Mouse (Mus musculus): ENCODE measurements around the gene Pou2f2. TPM values are rescaled to one million over a fixed set of nuclear protein-coding genes. Genes with fewer than 3 reads are reported as not detected.
"Not testable (repeated sequence)": the region's sequence is repeated elsewhere in the genome, so short reads cannot be mapped to it uniquely, and the experiment has no call there.

The Pou2f2 gene
- polyA plus RNA-seq, 1 experiment from 2014 or later: 4.1 TPM

DNA sequence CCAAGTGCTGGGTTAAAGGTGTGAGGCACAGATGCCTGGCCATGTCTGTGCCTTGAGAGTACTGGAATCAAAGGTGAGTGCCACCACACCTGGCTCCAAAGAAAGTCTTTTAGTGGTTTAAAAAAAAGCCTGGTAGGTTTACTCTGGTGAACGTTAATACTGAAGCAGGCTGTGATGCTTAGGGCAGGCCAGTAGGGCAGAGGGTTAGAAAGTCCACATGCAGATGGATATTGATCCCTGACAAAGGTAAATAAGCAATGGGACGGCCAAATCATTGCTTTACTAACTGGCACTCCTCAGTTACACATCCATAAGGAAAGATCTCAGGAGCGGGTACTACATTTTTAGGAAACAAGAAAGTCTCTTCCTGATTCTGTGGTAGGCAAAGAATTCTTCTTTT, 126.9 kb downstream of the Pou2f2 start:
- no peak overlapping the region for H3K27ac ChIP-seq
- 87% methylated on average over 3 of the region's 3 CpGs for WGBS
- DNase-seq (ENCODE audit: low spot score): no peak
- H3K36me3 ChIP-seq: peaks cover 89% of the 10 kb centered on the region
- H3K27me3 ChIP-seq (ENCODE audit: low read depth, poor library complexity, severe bottlenecking): no peaks in the 10 kb centered on the region
- no peak overlapping the region for H3K4me3 ChIP-seq
- H3K9me3 ChIP-seq (replicated peaks): no peaks in the 10 kb centered on the region
- no peaks in the 10 kb centered on the region for H3K4me1 ChIP-seq

DNA sequence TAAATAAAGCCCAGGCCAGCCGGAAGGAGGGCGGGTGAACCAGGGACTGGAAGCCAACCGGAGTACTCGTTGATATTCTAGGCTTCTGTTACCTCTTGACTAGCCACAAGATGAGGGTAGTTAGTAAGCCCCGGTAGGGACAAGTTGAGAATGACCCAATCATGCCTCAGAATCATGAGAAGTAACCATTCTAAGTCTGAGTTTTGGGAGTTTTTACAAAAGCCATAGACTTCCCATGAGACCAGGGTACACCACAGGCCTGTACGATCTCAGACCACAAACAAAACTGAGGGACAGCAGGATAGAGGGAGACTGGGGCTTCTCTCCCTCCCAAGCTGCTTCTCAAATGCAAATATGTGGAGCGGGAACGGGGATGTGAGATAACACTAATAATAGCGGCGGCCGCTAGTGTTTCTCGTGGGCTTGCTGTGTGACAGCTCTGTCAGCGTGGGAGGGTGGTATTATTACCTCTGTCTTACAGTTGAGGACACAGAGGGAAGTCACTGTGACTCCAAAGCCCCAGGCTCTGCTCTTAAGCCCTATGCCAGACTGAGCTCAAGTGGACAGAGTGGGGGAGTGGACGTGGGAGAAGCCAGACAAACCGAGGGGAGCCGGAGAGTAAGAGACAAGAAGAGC, 130.1 kb downstream of the Pou2f2 start:
- H3K36me3 ChIP-seq: peaks cover 86% of the 10 kb centered on the region
- 90% methylated on average over 16 of the region's 16 CpGs for WGBS

DNA sequence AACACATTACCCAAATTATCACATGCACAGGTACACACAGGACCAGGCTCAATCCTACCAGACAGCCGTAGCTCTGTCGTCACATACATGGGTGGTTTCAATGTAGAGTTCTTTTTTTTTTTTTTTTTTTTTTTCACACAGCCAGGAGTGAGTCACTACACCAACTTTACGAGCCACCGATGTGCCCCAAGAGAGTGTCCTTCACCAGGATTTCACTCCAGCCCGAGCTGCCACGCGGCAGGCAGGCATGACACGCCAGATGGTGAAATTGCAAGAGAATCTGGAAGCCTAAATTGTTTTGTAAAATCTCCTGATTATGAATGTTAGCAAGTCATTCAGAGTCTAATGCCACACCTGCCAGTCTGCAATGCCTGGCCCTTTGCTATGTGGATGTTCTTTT, 132.2 kb downstream of the Pou2f2 start:
- Histone ChIP-seq H3K27ac (no peak overlapping the region), H3K27me3 (ENCODE audit: low read depth, poor library complexity, severe bottlenecking) (no peaks in the 10 kb centered on the region), H3K36me3 (peaks cover 87% of the 10 kb centered on the region), H3K4me1 (no peaks in the 10 kb centered on the region), H3K4me3 (no peak overlapping the region), H3K9me3 (replicated peaks) (no peaks in the 10 kb centered on the region)
- 93% methylated on average over 8 of the region's 8 CpGs for WGBS
- no peak for DNase-seq (ENCODE audit: low spot score)

More for the DNA sequence above, 130.1 kb downstream of the Pou2f2 start:
- Histone ChIP-seq H3K27ac (no peak overlapping the region), H3K27me3 (ENCODE audit: low read depth, poor library complexity, severe bottlenecking) (no peaks in the 10 kb centered on the region), H3K4me1 (no peaks in the 10 kb centered on the region), H3K4me3 (no peak overlapping the region), H3K9me3 (replicated peaks) (no peaks in the 10 kb centered on the region)
- DNase-seq (ENCODE audit: low spot score): no peak

DNA sequence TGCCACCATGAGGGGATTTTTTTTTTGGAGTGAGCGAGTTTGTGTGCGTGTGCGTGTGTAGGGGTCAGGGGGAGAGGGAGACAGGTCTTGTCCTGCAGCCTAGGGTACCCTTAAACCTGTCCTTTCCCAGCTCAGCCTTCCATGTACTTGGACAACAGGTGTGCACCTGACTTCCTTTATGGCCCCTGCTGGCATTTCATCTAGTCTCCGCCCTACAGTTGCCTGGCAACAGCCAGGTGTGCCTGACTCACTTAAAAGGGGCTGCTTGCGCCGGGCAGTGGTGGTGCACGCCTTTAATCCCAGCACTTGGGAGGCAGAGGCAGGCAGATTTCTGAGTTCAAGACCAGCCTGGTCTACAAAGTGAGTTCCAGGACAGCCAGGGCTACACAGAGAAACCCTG, 134.9 kb downstream of the Pou2f2 start:
- peaks cover 95% of the 10 kb centered on the region for H3K36me3 ChIP-seq
- not testable (repeated sequence) for H3K9me3 ChIP-seq (replicated peaks); H3K27ac ChIP-seq; H3K27me3 ChIP-seq (ENCODE audit: low read depth, poor library complexity, severe bottlenecking); DNase-seq (ENCODE audit: low spot score); H3K4me3 ChIP-seq; H3K4me1 ChIP-seq
- WGBS: 95% methylated on average over 7 of the region's 7 CpGs

DNA sequence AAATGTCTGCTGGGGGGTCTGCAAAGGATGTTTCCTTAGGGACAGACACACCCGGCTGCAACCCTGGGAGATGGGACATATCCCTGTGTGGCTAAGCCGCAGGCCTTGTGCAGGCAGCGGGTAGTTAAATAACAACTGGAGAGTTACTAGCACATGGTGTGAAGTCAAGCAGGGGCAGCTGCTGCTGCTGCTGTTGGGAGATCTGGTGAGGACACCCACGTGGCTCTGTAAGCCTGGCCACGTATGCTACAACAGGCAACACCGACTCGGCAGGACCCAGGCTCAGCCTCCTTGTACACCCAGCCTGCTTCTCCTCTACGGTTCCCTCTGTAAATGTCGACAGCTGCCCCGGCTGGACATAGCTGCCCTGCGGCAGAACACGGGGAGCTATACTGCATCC, 137.6 kb downstream of the Pou2f2 start:
- H3K36me3 ChIP-seq: peaks cover 99% of the 10 kb centered on the region

More for the DNA sequence above, 137.6 kb downstream of the Pou2f2 start:
- no peaks in the 10 kb centered on the region for H3K27me3 ChIP-seq (ENCODE audit: low read depth, poor library complexity, severe bottlenecking)
- H3K27ac ChIP-seq: no peak overlapping the region
- WGBS: 90% methylated on average over 12 of the region's 12 CpGs
- no peak overlapping the region for H3K4me3 ChIP-seq
- H3K4me1 ChIP-seq: no peaks in the 10 kb centered on the region
- H3K9me3 ChIP-seq (replicated peaks): no peaks in the 10 kb centered on the region
- no peak for DNase-seq (ENCODE audit: low spot score)

Small RNA genes lying within 50 kb of the gene (microRNA-seq; reads per million reads assigned to microRNA genes)
- not detected for gene Mir6537
- not detected for gene Mir7048

Other genes with a start within 250 kb of the Pou2f2 start
- gene Gm4881, start 235.2 kb downstream of the Pou2f2 start, polyA plus RNA-seq (2016; fragmentation: Nextera tagmentation; extraction: Ambion mirVana): not detected in 2 replicates
- 57.5 and 57.8 TPM in 2 replicates for gene Rabac1, start 207.0 kb downstream of the Pou2f2 start, polyA plus RNA-seq (2016; fragmentation: Nextera tagmentation; extraction: Ambion mirVana)
- gene Atp1a3, start 173.8 kb downstream of the Pou2f2 start, polyA plus RNA-seq (2016; fragmentation: Nextera tagmentation; extraction: Ambion mirVana): 0.05 and 0.15 TPM in 2 replicates
- gene Grik5, start 107.4 kb downstream of the Pou2f2 start, polyA plus RNA-seq (2016; fragmentation: Nextera tagmentation; extraction: Ambion mirVana): 5.4 and 8.7 TPM in 2 replicates
- 44.1 and 48.3 TPM in 2 replicates for gene Zfp574, start 107.2 kb downstream of the Pou2f2 start, polyA plus RNA-seq (2016; fragmentation: Nextera tagmentation; extraction: Ambion mirVana)
- 10.5 and 11.5 TPM in 2 replicates for gene Dedd2, start 40.9 kb upstream of the Pou2f2 start, polyA plus RNA-seq (2016; fragmentation: Nextera tagmentation; extraction: Ambion mirVana)
- 3.1 and 3.3 TPM in 2 replicates for gene Zfp526, start 41.7 kb upstream of the Pou2f2 start, polyA plus RNA-seq (2016; fragmentation: Nextera tagmentation; extraction: Ambion mirVana)
- gene Gsk3a, start 58.1 kb upstream of the Pou2f2 start, polyA plus RNA-seq (2016; fragmentation: Nextera tagmentation; extraction: Ambion mirVana): 11.7 and 12.0 TPM in 2 replicates
- 14.2 and 16.6 TPM in 2 replicates for gene Erf, start 71.0 kb upstream of the Pou2f2 start, polyA plus RNA-seq (2016; fragmentation: Nextera tagmentation; extraction: Ambion mirVana)
- gene Cic, start 88.0 kb upstream of the Pou2f2 start, polyA plus RNA-seq (2016; fragmentation: Nextera tagmentation; extraction: Ambion mirVana): 21.4 and 25.2 TPM in 2 replicates
- gene Pafah1b3, start 118.3 kb upstream of the Pou2f2 start, polyA plus RNA-seq (2016; fragmentation: Nextera tagmentation; extraction: Ambion mirVana): 224 and 248 TPM in 2 replicates
- gene Prr19, start 121.7 kb upstream of the Pou2f2 start, polyA plus RNA-seq (2016; fragmentation: Nextera tagmentation; extraction: Ambion mirVana): 1.1 and 1.3 TPM in 2 replicates
- 0.14 and 0.38 TPM in 2 replicates for gene Tmem145, start 126.4 kb upstream of the Pou2f2 start, polyA plus RNA-seq (2016; fragmentation: Nextera tagmentation; extraction: Ambion mirVana)
- gene Megf8, start 137.4 kb upstream of the Pou2f2 start, polyA plus RNA-seq (2016; fragmentation: Nextera tagmentation; extraction: Ambion mirVana): 17.6 and 22.2 TPM in 2 replicates
- not detected in 2 replicates for gene Cnfn, start 190.0 kb upstream of the Pou2f2 start, polyA plus RNA-seq (2016; fragmentation: Nextera tagmentation; extraction: Ambion mirVana)
- 8.4 and 8.9 TPM in 2 replicates for gene Lipe, start 219.0 kb upstream of the Pou2f2 start, polyA plus RNA-seq (2016; fragmentation: Nextera tagmentation; extraction: Ambion mirVana)
- 0.54 and 0.91 TPM in 2 replicates for gene Cxcl17, start 233.2 kb upstream of the Pou2f2 start, polyA plus RNA-seq (2016; fragmentation: Nextera tagmentation; extraction: Ambion mirVana)